Mouse (Mus musculus): ENCODE data around the gene Lrrc58. TPM values are rescaled to one million over a fixed set of nuclear protein-coding genes. Genes with fewer than 3 reads are reported as not detected.

Gene Lrrc58
- polyA plus RNA-seq (2015; fragmentation: Nextera tagmentation; extraction: Ambion mirVana) = 62.5 and 62.7 TPM in 2 replicates

DNA sequence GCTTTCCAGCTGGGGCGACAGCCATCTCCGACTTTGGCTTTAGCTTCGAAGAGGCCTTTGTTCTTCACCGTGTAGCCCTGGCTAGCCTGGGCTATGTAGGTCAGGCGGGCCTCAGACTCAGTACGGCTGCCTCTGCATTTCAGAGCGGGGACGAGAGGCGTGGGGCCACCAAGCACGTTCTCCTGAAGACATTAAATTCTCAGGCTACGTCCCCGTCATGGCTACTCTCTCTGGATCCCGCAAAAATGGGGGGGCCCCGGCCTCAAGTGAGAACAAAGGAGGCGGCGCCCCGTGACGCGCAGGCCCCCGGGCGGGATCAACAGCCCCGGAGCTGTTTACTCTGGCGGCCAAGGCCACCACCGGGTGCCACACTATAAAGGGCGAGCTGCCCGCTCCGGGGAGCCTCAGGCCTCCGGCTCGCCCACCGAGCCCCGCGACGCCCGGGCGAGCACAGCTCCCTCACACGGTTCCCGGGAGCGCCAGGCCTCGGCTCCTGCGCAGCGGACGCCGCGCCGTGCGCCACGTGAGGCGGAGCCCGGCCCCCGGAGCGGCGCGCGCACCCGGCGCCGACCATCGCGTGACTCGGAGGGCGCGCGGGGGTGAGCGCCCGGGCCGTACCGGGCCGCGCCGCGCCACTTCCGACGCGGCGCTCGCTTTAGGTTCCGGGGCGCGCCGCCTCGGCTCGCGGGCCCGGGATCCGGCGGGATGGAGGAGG lies at the start of gene Lrrc58:
Gene Lrrc58, plus strand, starts transcription at position 599 of the 715 bp plus-strand sequence.
- Histone ChIP-seq H3K36me3 (no peaks in the 10 kb centered on the region), H3K9me3 (no peaks in the 10 kb centered on the region), H3K27me3 (no peaks in the 10 kb centered on the region), H3K27ac (peak within 1 kb of the TSS; percentile 99), H3K4me1 (peaks cover 23% of the 10 kb centered on the region), H3K4me2 (peak within 1 kb of the TSS; percentile 82), H3K4me3 (peak within 1 kb of the TSS; percentile 98), H3K9ac (peak within 1 kb of the TSS; percentile 98)
- ATAC-seq (ENCODE audit: borderline replicate concordance, extremely low read depth, low FRiP score, low TSS enrichment) = peak; percentile 95
- 1% methylated on average over 80 of the region's 86 CpGs for WGBS

DNA sequence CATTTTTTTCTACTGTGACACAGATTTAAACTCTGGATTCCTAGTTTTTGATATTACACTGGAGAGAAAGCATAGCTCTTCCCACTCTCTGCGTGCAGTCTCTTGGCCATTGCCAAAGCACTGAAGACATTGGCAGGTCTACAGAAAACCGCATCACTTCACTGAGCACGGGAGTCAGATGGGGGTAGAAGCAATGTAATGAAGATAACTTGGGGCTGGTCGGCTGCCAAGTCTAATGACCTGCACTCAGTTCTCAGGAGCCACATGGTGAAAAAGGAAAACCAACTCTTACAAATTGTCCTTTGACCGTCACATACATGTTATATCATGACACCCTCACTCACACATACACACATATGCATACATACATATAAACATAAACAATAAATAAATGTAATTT lies 44.2 kb upstream of the Lrrc58 start:
- no peaks in the 10 kb centered on the region for H3K9me3 ChIP-seq
- no peaks in the 10 kb centered on the region for H3K4me1 ChIP-seq
- no peak overlapping the region for H3K4me3 ChIP-seq
- no peak overlapping the region for H3K27ac ChIP-seq
- no peak overlapping the region for H3K9ac ChIP-seq
- WGBS = 68% methylated on average over 5 of the region's 5 CpGs
- no peak overlapping the region for H3K4me2 ChIP-seq
- H3K27me3 ChIP-seq = no peaks in the 10 kb centered on the region
- H3K36me3 ChIP-seq = peaks cover 92% of the 10 kb centered on the region
- no peak for ATAC-seq (ENCODE audit: borderline replicate concordance, extremely low read depth, low FRiP score, low TSS enrichment)

- Histone ChIP-seq H3K9ac (no peak overlapping the region), H3K4me3 (no peak overlapping the region), H3K36me3 (peaks cover 94% of the 10 kb centered on the region), H3K4me1 (no peaks in the 10 kb centered on the region), H3K27me3 (no peaks in the 10 kb centered on the region), H3K9me3 (no peaks in the 10 kb centered on the region), H3K4me2 (no peak overlapping the region), H3K27ac (no peak overlapping the region)
- WGBS = 88% methylated on average over 12 of the region's 12 CpGs
- ATAC-seq (ENCODE audit: borderline replicate concordance, extremely low read depth, low FRiP score, low TSS enrichment) = no peak
Measured at GRCm38 (mm10) chr16:37824778-37825505, 43.2 kb upstream of the Lrrc58 start.

- Histone ChIP-seq H3K4me1 (no peaks in the 10 kb centered on the region), H3K9ac (no peak overlapping the region), H3K27ac (no peak overlapping the region), H3K27me3 (no peaks in the 10 kb centered on the region), H3K36me3 (peaks cover 93% of the 10 kb centered on the region), H3K9me3 (no peaks in the 10 kb centered on the region), H3K4me2 (no peak overlapping the region), H3K4me3 (no peak overlapping the region)
- no peak for ATAC-seq (ENCODE audit: borderline replicate concordance, extremely low read depth, low FRiP score, low TSS enrichment)
- WGBS = 91% methylated on average over 3 of the region's 3 CpGs
Measured at GRCm38 (mm10) chr16:37826286-37826685, 41.9 kb upstream of the Lrrc58 start.

- no peaks in the 10 kb centered on the region for H3K9me3 ChIP-seq
- H3K27ac ChIP-seq = no peak overlapping the region
- no peak for ATAC-seq (ENCODE audit: borderline replicate concordance, extremely low read depth, low FRiP score, low TSS enrichment)
- 75% methylated on average over 7 of the region's 7 CpGs for WGBS
- no peak overlapping the region for H3K4me3 ChIP-seq
- peaks cover 93% of the 10 kb centered on the region for H3K36me3 ChIP-seq
- no peaks in the 10 kb centered on the region for H3K4me1 ChIP-seq
- H3K9ac ChIP-seq = no peak overlapping the region
- H3K4me2 ChIP-seq = no peak overlapping the region
- no peaks in the 10 kb centered on the region for H3K27me3 ChIP-seq
Measured at GRCm38 (mm10) chr16:37831041-37831440, 37.1 kb upstream of the Lrrc58 start.

- no peak for ATAC-seq (ENCODE audit: borderline replicate concordance, extremely low read depth, low FRiP score, low TSS enrichment)
- H3K27ac ChIP-seq = no peak overlapping the region
- WGBS = 61% methylated on average over 3 of the region's 3 CpGs
- no peaks in the 10 kb centered on the region for H3K27me3 ChIP-seq
- no peaks in the 10 kb centered on the region for H3K4me1 ChIP-seq
- H3K9me3 ChIP-seq = no peaks in the 10 kb centered on the region
- no peak overlapping the region for H3K4me2 ChIP-seq
- peaks cover 34% of the 10 kb centered on the region for H3K36me3 ChIP-seq
- no peak overlapping the region for H3K4me3 ChIP-seq
- H3K9ac ChIP-seq = no peak overlapping the region
Measured at GRCm38 (mm10) chr16:37837571-37837970, 30.6 kb upstream of the Lrrc58 start.

GRCm38 (mm10) chr16:37842439-37842838 lies 25.8 kb upstream of the Lrrc58 start:
- no peak overlapping the region for H3K4me3 ChIP-seq
- no peak for ATAC-seq (ENCODE audit: borderline replicate concordance, extremely low read depth, low FRiP score, low TSS enrichment)
- no peak overlapping the region for H3K4me2 ChIP-seq
- no peaks in the 10 kb centered on the region for H3K9me3 ChIP-seq
- 32% methylated on average over 2 of the region's 2 CpGs for WGBS
- H3K27me3 ChIP-seq = no peaks in the 10 kb centered on the region
- H3K27ac ChIP-seq = no peak overlapping the region
- H3K36me3 ChIP-seq = no peaks in the 10 kb centered on the region
- H3K9ac ChIP-seq = no peak overlapping the region
- peaks cover 13% of the 10 kb centered on the region for H3K4me1 ChIP-seq

GRCm38 (mm10) chr16:37843740-37844139 lies 24.4 kb upstream of the Lrrc58 start:
- Histone ChIP-seq H3K27me3 (no peaks in the 10 kb centered on the region), H3K27ac (no peak overlapping the region), H3K4me3 (no peak overlapping the region), H3K4me2 (no peak overlapping the region), H3K9ac (no peak overlapping the region), H3K36me3 (no peaks in the 10 kb centered on the region), H3K9me3 (no peaks in the 10 kb centered on the region), H3K4me1 (peaks cover 13% of the 10 kb centered on the region)
- no peak for ATAC-seq (ENCODE audit: borderline replicate concordance, extremely low read depth, low FRiP score, low TSS enrichment)
- WGBS = 70% methylated on average over 12 of the region's 12 CpGs

DNA sequence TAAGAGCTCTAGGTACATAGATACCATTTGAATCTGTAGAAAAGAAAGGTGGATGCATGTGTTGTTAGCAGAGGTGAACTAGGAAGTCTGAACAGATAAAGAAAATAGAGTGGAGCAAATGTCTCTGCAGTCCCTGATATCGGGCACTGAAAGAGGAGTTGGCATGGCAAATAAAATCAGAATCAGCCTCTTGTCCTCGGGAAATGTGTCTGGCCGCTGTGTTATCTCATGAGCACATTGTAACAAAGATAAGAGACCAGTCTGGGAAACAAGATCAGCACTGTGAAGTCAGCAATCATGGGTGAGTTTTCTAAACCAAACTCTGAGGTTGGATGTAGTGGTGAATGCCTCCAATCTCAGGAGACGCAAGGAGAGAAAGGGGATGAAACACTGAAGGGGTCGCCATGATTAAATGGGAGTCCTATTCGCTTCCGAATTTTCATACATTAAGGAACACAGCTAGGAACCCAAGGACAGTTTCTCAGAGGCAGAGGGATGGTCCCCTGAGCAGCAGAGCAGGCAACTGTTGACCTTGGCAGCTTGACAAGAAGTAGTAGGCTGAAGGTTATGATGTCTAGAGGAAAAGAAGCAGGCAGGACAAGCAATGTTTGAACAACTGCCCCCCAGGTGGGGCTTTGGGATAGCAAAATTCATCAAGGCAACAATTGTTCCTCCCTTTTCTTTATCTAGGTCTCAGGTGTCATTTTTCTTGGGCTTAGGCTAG lies 22.8 kb upstream of the Lrrc58 start:
- Histone ChIP-seq H3K36me3 (no peaks in the 10 kb centered on the region), H3K4me2 (no peak overlapping the region), H3K9me3 (no peaks in the 10 kb centered on the region), H3K4me3 (no peak overlapping the region), H3K9ac (no peak overlapping the region), H3K4me1 (peaks cover 16% of the 10 kb centered on the region), H3K27me3 (no peaks in the 10 kb centered on the region), H3K27ac (no peak overlapping the region)
- 37% methylated on average over 7 of the region's 7 CpGs for WGBS
- no peak for ATAC-seq (ENCODE audit: borderline replicate concordance, extremely low read depth, low FRiP score, low TSS enrichment)

- Histone ChIP-seq H3K27ac (peak overlapping the region; percentile 29; the same call in 1 of the 2 replicates), H3K9ac (no peak overlapping the region), H3K4me1 (peaks cover 21% of the 10 kb centered on the region), H3K27me3 (no peaks in the 10 kb centered on the region), H3K9me3 (no peaks in the 10 kb centered on the region), H3K4me2 (no peak overlapping the region), H3K36me3 (no peaks in the 10 kb centered on the region), H3K4me3 (no peak overlapping the region)
- 74% methylated on average over 3 of the region's 3 CpGs for WGBS
- no peak for ATAC-seq (ENCODE audit: borderline replicate concordance, extremely low read depth, low FRiP score, low TSS enrichment)
Measured at GRCm38 (mm10) chr16:37847081-37847480, 21.1 kb upstream of the Lrrc58 start.

GRCm38 (mm10) chr16:37851366-37851765 lies 16.8 kb upstream of the Lrrc58 start:
- Histone ChIP-seq H3K9ac (no peak overlapping the region), H3K4me3 (no peak overlapping the region), H3K4me1 (peaks cover 19% of the 10 kb centered on the region), H3K9me3 (no peaks in the 10 kb centered on the region), H3K27ac (peak overlapping the region; percentile 46; the same call in 1 of the 2 replicates), H3K4me2 (no peak overlapping the region), H3K36me3 (no peaks in the 10 kb centered on the region), H3K27me3 (no peaks in the 10 kb centered on the region)
- peak; percentile 71; the same call in 1 of the 2 replicates for ATAC-seq (ENCODE audit: borderline replicate concordance, extremely low read depth, low FRiP score, low TSS enrichment)
- WGBS = 31% methylated on average over 5 of the region's 5 CpGs

- ATAC-seq (ENCODE audit: borderline replicate concordance, extremely low read depth, low FRiP score, low TSS enrichment) = no peak; the same call in 1 of the 2 replicates
- no peak overlapping the region for H3K27ac ChIP-seq
- no peaks in the 10 kb centered on the region for H3K36me3 ChIP-seq
- H3K4me1 ChIP-seq = peaks cover 19% of the 10 kb centered on the region
- H3K4me3 ChIP-seq = no peak overlapping the region
- 56% methylated on average over 9 of the region's 9 CpGs for WGBS
- no peak overlapping the region for H3K9ac ChIP-seq
- H3K9me3 ChIP-seq = no peaks in the 10 kb centered on the region
- H3K27me3 ChIP-seq = no peaks in the 10 kb centered on the region
- no peak overlapping the region for H3K4me2 ChIP-seq
Measured at GRCm38 (mm10) chr16:37853279-37853678, 14.9 kb upstream of the Lrrc58 start.

All from lung, embryonic 15.5 days (tissue).